Mouse (Mus musculus): ENCODE measurements around the gene Ros1.

DNA sequence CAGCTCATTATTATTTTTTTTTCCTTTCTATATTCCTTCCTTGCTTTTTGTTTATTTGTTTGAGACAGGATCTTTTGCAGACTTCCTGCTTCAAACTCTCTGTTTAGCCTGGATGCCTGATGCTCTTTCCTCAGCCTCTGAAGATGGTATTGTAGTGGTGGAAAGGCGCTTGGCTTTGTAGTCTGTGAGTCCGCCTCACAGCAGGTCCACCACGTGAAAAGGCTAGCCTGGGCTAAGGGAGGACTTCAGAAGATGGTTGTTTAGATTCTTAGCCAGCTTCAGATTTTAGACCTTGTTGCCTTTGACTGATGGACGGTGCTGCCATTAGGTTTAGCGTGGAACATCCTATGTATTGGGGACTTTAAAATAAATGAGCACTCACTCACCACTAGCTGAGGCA lies 40.4 kb upstream of the Ros1 start:
- TF ChIP-seq POLR2A (IDR thresholded peaks at IDR 0.05; ENCODE audit: extremely low read depth, insufficient read depth, low read length), result no peak
- TF ChIP-seq CTCF (IDR thresholded peaks at IDR 0.05; ENCODE audit: extremely low read depth, insufficient read depth, low read length), result no peak

Data from cortical plate, adult 2 months (tissue).